Mouse (Mus musculus): ENCODE data around the gene Ctf1. TPM values are rescaled to one million over a fixed set of nuclear protein-coding genes. Genes with fewer than 3 reads are reported as not detected.

Ctf1 gene
- polyA plus RNA-seq, 1 experiment from 2014 or later: 21.4 TPM

- peaks cover 15% of the 10 kb centered on the region for H3K36me3 ChIP-seq (ENCODE audit: control insufficient read depth, insufficient read depth, low read length)
- H3K27ac ChIP-seq (replicated peaks; ENCODE audit: low read depth, low read length): 0 out of 2 replicates have a peak overlapping the region, but pooled peaks have one; percentile 14
- H3K9ac ChIP-seq (ENCODE audit: low read length): no peak overlapping the region
- H3K4me3 ChIP-seq (ENCODE audit: low read depth, low read length): no peak overlapping the region
- H3K4me2 ChIP-seq (ENCODE audit: low read depth, severe bottlenecking): no peak overlapping the region
- DNase-seq (ENCODE audit: low spot score) (no peak), ATAC-seq (ENCODE audit: insufficient number of reproducible peaks, low FRiP score, low TSS enrichment, low read depth) (no peak)
- H3K27me3 ChIP-seq (ENCODE audit: control insufficient read depth, insufficient read depth, low read length): no peaks in the 10 kb centered on the region
- peaks cover 12% of the 10 kb centered on the region for H3K4me1 ChIP-seq (ENCODE audit: control insufficient read depth, insufficient read depth, low read length)
- 84% methylated on average over 17 of the region's 17 CpGs for WGBS
- no peaks in the 10 kb centered on the region for H3K9me3 ChIP-seq (ENCODE audit: control insufficient read depth, low read length)
These were observed 54.5 kb downstream of the Ctf1 start for GRCm38 (mm10) chr7:127766851-127767609.

MicroRNAs within 50 kb of the gene (microRNA counts, 519-probe panel; counts per million panel counts)
- 2,841 counts per million, percentile 32 among the panel's probes with 10 or more counts for microRNA mmu-miR-762

Small RNA genes within 50 kb of the gene (microRNA-seq; reads per million reads assigned to microRNA genes)
- gene Mir762: not detected

Other genes starting within 250 kb of the Ctf1 start
- 13.2 and 14.3 TPM in 2 replicates for gene Fbrs, start 233.5 kb upstream of the Ctf1 start, polyA plus RNA-seq (2014; fragmentation: Nextera tagmentation; extraction: Ambion mirVana)
- 59.4 and 61.4 TPM in 2 replicates for gene Srcap, start 200.8 kb upstream of the Ctf1 start, polyA plus RNA-seq (2014; fragmentation: Nextera tagmentation; extraction: Ambion mirVana)
- gene Gm42715, start 193.2 kb upstream of the Ctf1 start, polyA plus RNA-seq (2014; fragmentation: Nextera tagmentation; extraction: Ambion mirVana): 19.4 and 21.0 TPM in 2 replicates
- 4.7 and 9.9 TPM in 2 replicates for gene Tmem265, start 151.3 kb upstream of the Ctf1 start, polyA plus RNA-seq (2014; fragmentation: Nextera tagmentation; extraction: Ambion mirVana)
- gene Phkg2, start 139.4 kb upstream of the Ctf1 start, polyA plus RNA-seq (2014; fragmentation: Nextera tagmentation; extraction: Ambion mirVana): 45.7 and 48.8 TPM in 2 replicates
- gene Ccdc189, start 124.1 kb upstream of the Ctf1 start, polyA plus RNA-seq (2014; fragmentation: Nextera tagmentation; extraction: Ambion mirVana): 11.5 and 12.3 TPM in 2 replicates
- 44.3 and 49.1 TPM in 2 replicates for gene Rnf40, start 124.0 kb upstream of the Ctf1 start, polyA plus RNA-seq (2014; fragmentation: Nextera tagmentation; extraction: Ambion mirVana)
- 28.0 and 31.8 TPM in 2 replicates for gene Zfp629, start 96.9 kb upstream of the Ctf1 start, polyA plus RNA-seq (2014; fragmentation: Nextera tagmentation; extraction: Ambion mirVana)
- 83.9 and 85.5 TPM in 2 replicates for gene Bcl7c, start 3.8 kb upstream of the Ctf1 start, polyA plus RNA-seq (2014; fragmentation: Nextera tagmentation; extraction: Ambion mirVana)
- 0.32 and 0.70 TPM in 2 replicates for gene Ctf2, start 19.4 kb downstream of the Ctf1 start, polyA plus RNA-seq (2014; fragmentation: Nextera tagmentation; extraction: Ambion mirVana)
- gene Fbxl19, start 31.8 kb downstream of the Ctf1 start, polyA plus RNA-seq (2014; fragmentation: Nextera tagmentation; extraction: Ambion mirVana): 9.8 and 10.9 TPM in 2 replicates
- gene Orai3, start 57.1 kb downstream of the Ctf1 start, polyA plus RNA-seq (2014; fragmentation: Nextera tagmentation; extraction: Ambion mirVana): 11.7 and 12.3 TPM in 2 replicates
- 31.5 and 38.0 TPM in 2 replicates for gene Setd1a, start 63.9 kb downstream of the Ctf1 start, polyA plus RNA-seq (2014; fragmentation: Nextera tagmentation; extraction: Ambion mirVana)
- not detected in 2 replicates for gene Gm49388, start 72.9 kb downstream of the Ctf1 start, polyA plus RNA-seq (2014; fragmentation: Nextera tagmentation; extraction: Ambion mirVana)
- 7.0 and 8.0 TPM in 2 replicates for gene Hsd3b7, start 87.9 kb downstream of the Ctf1 start, polyA plus RNA-seq (2014; fragmentation: Nextera tagmentation; extraction: Ambion mirVana)
- gene Stx4a, start 111.6 kb downstream of the Ctf1 start, polyA plus RNA-seq (2014; fragmentation: Nextera tagmentation; extraction: Ambion mirVana): 16.0 and 17.3 TPM in 2 replicates
- 6.7 and 8.0 TPM in 2 replicates for gene Stx1b, start 111.8 kb downstream of the Ctf1 start, polyA plus RNA-seq (2014; fragmentation: Nextera tagmentation; extraction: Ambion mirVana)
- 15.8 and 21.2 TPM in 2 replicates for gene Zfp646, start 163.5 kb downstream of the Ctf1 start, polyA plus RNA-seq (2014; fragmentation: Nextera tagmentation; extraction: Ambion mirVana)
- 27.7 and 28.9 TPM in 2 replicates for gene Zfp668, start 164.1 kb downstream of the Ctf1 start, polyA plus RNA-seq (2014; fragmentation: Nextera tagmentation; extraction: Ambion mirVana)
- gene Prss53, start 178.2 kb downstream of the Ctf1 start, polyA plus RNA-seq (2014; fragmentation: Nextera tagmentation; extraction: Ambion mirVana): 0.85 and 0.92 TPM in 2 replicates
- not detected in 2 replicates for gene Gm21974, start 182.7 kb downstream of the Ctf1 start, polyA plus RNA-seq (2014; fragmentation: Nextera tagmentation; extraction: Ambion mirVana)
- gene Vkorc1, start 182.9 kb downstream of the Ctf1 start, polyA plus RNA-seq (2014; fragmentation: Nextera tagmentation; extraction: Ambion mirVana): 63.1 and 66.6 TPM in 2 replicates
- 124 TPM in 2 replicates for gene Bckdk, start 191.3 kb downstream of the Ctf1 start, polyA plus RNA-seq (2014; fragmentation: Nextera tagmentation; extraction: Ambion mirVana)
- gene Kat8, start 199.8 kb downstream of the Ctf1 start, polyA plus RNA-seq (2014; fragmentation: Nextera tagmentation; extraction: Ambion mirVana): 48.2 and 53.7 TPM in 2 replicates
- 4.0 and 5.0 TPM in 2 replicates for gene Prss8, start 217.4 kb downstream of the Ctf1 start, polyA plus RNA-seq (2014; fragmentation: Nextera tagmentation; extraction: Ambion mirVana)
- gene Prss36, start 234.0 kb downstream of the Ctf1 start, polyA plus RNA-seq (2014; fragmentation: Nextera tagmentation; extraction: Ambion mirVana): 11.5 and 13.3 TPM in 2 replicates